Mouse (Mus musculus): ENCODE measurements around the gene Pabpn1. TPM values are rescaled to one million over a fixed set of nuclear protein-coding genes. Genes with fewer than 3 reads are reported as not detected.

The Pabpn1 gene
- polyA plus RNA-seq, 1 experiment from 2014 or later: 168 TPM

DNA sequence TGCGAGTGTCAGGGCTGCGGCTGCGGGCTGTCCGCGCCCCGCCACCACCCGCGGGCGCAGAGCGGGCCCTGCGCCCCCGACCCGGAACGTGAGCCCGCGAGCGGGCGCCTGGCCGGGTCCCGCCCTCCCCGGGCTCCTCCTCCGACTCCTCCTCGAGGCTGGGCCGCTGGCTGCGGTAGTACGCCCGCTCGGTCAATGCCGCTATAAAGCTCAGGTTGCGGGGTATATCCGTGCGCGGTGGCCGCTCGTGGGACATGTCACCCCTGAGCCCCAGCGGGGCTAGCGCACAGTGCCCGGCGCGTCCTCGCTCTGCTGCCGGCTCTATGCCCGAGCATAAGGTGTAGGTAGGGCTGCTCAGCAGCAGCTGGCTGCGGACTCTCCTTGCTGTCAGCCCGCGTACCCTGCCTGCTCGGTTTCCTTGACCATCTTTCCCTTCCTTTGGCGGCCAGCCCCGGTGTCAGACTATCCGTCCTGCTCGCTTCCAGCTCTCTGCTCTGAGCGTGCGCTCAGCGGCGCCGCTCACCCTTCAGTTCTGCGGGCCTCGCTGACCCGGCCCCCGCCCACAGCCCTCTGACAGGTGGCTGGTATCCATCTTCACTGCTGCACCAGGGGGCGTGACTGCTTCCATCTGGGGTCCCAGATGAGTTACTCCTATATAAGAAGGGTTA is 15.1 kb upstream of the Pabpn1 start, which contains the start of gene Ppp1r3e:
Ppp1r3e (minus strand) TSS at position 503 of the 668 bp plus-strand sequence.
- Histone ChIP-seq H3K4me1 (replicated peaks; ENCODE audit: control insufficient read depth, insufficient read depth, low read length) (no peaks in the 10 kb centered on the region; the same call in 1 of the 2 replicates), H3K27ac (ENCODE audit: low read depth, low read length) (peak within 1 kb of the TSS; percentile 74), H3K4me2 (replicated peaks; ENCODE audit: low read depth, low read length) (peak within 1 kb of the TSS; percentile 99), H3K27me3 (ENCODE audit: control insufficient read depth, insufficient read depth, low read length) (no peaks in the 10 kb centered on the region), H3K4me3 (ENCODE audit: low read depth, low read length) (peak within 1 kb of the TSS; percentile 67), H3K36me3 (ENCODE audit: control insufficient read depth, insufficient read depth, low read length) (no peaks in the 10 kb centered on the region), H3K9me3 (ENCODE audit: control insufficient read depth, low read length) (no peaks in the 10 kb centered on the region), H3K9ac (ENCODE audit: low read depth, low read length) (peak within 1 kb of the TSS; percentile 84)
- ATAC-seq (ENCODE audit: low FRiP score): peak; percentile 77
- peak; percentile 73 for DNase-seq (ENCODE audit: low spot score)
- WGBS: under 1% methylated on average over 49 of the region's 61 CpGs

DNA sequence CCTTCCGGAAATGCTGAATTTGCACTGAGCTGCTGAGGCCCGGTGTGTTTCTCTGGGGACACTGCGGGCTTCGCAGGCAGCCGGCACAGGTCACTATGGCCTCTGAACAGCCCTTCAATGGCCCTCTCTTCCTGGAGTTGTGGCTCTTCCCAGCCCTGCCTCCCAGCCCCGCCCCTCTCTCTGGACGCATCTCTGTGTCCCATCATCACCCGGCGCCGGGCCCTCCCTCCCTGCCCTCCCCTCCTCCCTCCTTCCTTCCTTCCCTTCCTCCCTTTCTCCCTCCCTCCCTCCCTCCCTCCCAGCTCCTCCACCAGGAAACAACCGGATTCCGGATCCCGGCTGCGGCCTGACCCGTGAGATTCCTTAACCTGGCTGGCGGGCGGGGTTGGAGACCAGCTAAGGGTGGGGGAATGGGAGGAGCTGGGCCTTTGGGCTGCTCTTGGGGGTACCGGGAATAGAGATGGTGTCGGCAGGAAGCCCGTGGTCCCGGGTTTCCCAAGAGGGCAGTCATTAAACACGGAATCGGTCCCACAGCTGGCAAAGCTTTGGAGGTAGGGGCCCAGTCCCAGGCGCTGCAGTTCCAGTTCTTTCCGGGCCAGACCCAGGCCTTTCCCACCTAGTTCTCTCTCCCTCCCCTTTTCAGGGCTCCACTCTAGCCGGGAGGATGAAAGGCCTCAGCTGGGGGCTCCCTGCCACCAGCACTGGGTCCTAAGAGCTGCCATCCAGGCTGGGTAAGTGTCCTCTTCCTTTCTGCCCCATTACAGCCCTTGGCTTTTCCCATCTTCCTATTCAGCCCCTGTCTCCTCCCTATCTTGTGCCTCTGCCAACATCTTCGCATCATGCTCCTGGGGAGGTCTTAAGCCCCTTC is 8.9 kb upstream of the Pabpn1 start, which contains the start of the genes Bcl2l2 and Gm20521:
Bcl2l2 (plus strand) TSS at position 224 of the 868 bp plus-strand sequence.
Gm20521 (plus strand) TSS at position 288 of the 868 bp plus-strand sequence.
- H3K27me3 ChIP-seq (ENCODE audit: control insufficient read depth, insufficient read depth, low read length): no peaks in the 10 kb centered on the region
- peak within 1 kb of the TSS; percentile 58 for H3K4me3 ChIP-seq (ENCODE audit: low read depth, low read length)
- H3K4me1 ChIP-seq (replicated peaks; ENCODE audit: control insufficient read depth, insufficient read depth, low read length): 0 out of 2 replicates have a peak, but pooled peaks cover 4% of the 10 kb centered on the region
- DNase-seq (ENCODE audit: low spot score) (peak; percentile 91), ATAC-seq (ENCODE audit: low FRiP score) (peak; percentile 91)
- peak within 1 kb of the TSS; percentile 89 for H3K27ac ChIP-seq (ENCODE audit: low read depth, low read length)
- H3K9ac ChIP-seq (ENCODE audit: low read depth, low read length): peak within 1 kb of the TSS; percentile 74
- under 1% methylated on average over 26 of the region's 27 CpGs for WGBS
- H3K36me3 ChIP-seq (ENCODE audit: control insufficient read depth, insufficient read depth, low read length): no peaks in the 10 kb centered on the region
- peak within 1 kb of the TSS; percentile 59 for H3K4me2 ChIP-seq (replicated peaks; ENCODE audit: low read depth, low read length)
- H3K9me3 ChIP-seq (ENCODE audit: control insufficient read depth, low read length): no peaks in the 10 kb centered on the region

DNA sequence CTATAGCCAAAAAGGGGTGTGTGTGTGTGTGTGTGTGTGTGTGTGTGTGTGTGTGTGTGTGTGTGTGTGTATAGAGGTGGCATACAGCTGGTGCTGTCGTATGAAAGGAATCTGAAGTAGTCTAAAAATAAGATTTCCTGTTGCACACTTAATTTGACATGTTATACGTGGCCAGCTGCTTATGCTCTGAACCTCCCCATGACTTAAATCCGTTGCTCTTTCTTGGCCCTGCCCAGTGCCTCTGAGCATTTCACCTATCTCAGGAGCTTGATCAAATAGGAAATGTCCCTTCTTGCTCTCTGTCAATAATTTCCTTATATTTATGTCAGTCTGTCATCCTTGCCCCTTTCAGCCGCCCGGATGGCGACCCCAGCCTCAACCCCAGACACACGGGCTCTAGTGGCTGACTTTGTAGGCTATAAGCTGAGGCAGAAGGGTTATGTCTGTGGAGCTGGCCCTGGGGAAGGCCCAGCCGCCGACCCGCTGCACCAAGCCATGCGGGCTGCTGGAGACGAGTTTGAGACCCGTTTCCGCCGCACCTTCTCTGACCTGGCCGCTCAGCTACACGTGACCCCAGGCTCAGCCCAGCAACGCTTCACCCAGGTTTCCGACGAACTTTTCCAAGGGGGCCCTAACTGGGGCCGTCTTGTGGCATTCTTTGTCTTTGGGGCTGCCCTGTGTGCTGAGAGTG is 8.1 kb upstream of the Pabpn1 start:
- Histone ChIP-seq H3K4me2 (replicated peaks; ENCODE audit: low read depth, low read length) (peak overlapping the region; percentile 59), H3K27me3 (ENCODE audit: control insufficient read depth, insufficient read depth, low read length) (no peaks in the 10 kb centered on the region), H3K36me3 (ENCODE audit: control insufficient read depth, insufficient read depth, low read length) (no peaks in the 10 kb centered on the region), H3K9me3 (ENCODE audit: control insufficient read depth, low read length) (no peaks in the 10 kb centered on the region), H3K4me3 (ENCODE audit: low read depth, low read length) (peak overlapping the region; percentile 58), H3K27ac (ENCODE audit: low read depth, low read length) (peak overlapping the region; percentile 89), H3K9ac (ENCODE audit: low read depth, low read length) (peak overlapping the region; percentile 74), H3K4me1 (replicated peaks; ENCODE audit: control insufficient read depth, insufficient read depth, low read length) (0 out of 2 replicates have a peak, but pooled peaks cover 4% of the 10 kb centered on the region)
- WGBS: 27% methylated on average over 21 of the region's 21 CpGs
- ATAC-seq (ENCODE audit: low FRiP score) (peak; percentile 23), DNase-seq (ENCODE audit: low spot score) (no peak)

DNA sequence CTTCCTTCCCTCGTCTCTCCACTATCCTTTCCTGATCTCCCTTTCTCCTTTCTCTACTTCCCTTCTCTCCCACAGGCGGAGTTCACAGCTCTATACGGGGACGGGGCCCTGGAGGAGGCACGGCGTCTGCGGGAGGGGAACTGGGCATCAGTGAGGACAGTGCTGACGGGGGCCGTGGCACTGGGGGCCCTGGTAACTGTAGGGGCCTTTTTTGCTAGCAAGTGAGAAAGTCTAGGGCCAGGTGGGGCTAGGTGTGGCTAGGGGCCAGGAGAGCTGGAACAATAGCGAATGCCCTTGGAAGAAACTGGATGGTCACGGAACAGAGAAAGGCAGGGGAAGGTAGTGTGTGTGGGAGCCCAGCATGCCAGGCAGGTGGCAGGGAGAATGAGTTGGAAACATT is 7.0 kb upstream of the Pabpn1 start:
- Histone ChIP-seq H3K27ac (ENCODE audit: low read depth, low read length) (no peak overlapping the region), H3K4me3 (ENCODE audit: low read depth, low read length) (no peak overlapping the region), H3K4me1 (replicated peaks; ENCODE audit: control insufficient read depth, insufficient read depth, low read length) (0 out of 2 replicates have a peak, but pooled peaks cover 4% of the 10 kb centered on the region), H3K9me3 (ENCODE audit: control insufficient read depth, low read length) (no peaks in the 10 kb centered on the region), H3K9ac (ENCODE audit: low read depth, low read length) (no peak overlapping the region), H3K36me3 (ENCODE audit: control insufficient read depth, insufficient read depth, low read length) (no peaks in the 10 kb centered on the region), H3K27me3 (ENCODE audit: control insufficient read depth, insufficient read depth, low read length) (no peaks in the 10 kb centered on the region), H3K4me2 (replicated peaks; ENCODE audit: low read depth, low read length) (no peak overlapping the region)
- ATAC-seq (ENCODE audit: low FRiP score) (no peak), DNase-seq (ENCODE audit: low spot score) (no peak)
- 95% methylated on average over 11 of the region's 11 CpGs for WGBS

DNA sequence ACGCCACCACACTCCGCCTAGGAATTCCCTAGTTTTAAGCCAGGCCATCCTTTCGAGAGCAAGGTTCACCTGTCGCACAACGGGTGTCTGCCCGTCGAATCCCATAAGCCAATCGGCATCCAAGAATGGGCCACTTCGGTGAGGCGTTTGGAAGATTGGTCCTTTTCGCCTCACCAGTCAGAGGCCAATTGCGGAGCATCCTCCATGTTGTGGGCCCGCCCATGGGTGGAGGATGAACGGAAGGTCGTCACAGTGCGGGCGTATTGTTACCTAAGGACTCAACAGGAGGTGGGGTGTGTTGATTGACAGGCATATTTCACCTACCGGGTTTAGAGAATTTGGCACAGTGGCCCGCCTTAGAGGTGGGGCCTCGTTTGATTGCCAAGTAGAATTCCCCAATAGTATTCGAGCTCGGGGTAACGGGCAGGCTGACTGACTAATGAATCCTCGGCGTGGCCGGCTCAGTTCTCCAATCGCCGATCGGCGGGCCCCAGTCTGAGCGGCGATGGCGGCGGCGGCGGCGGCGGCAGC is 1.4 kb downstream of the Pabpn1 start:
- peak; percentile 96 for DNase-seq (ENCODE audit: low spot score)
- Histone ChIP-seq H3K9me3 (ENCODE audit: control insufficient read depth, low read length) (no peaks in the 10 kb centered on the region), H3K36me3 (ENCODE audit: control insufficient read depth, insufficient read depth, low read length) (0 out of 2 replicates have a peak, but pooled peaks cover 3% of the 10 kb centered on the region), H3K4me3 (ENCODE audit: low read depth, low read length) (peak overlapping the region; percentile 98), H3K27ac (ENCODE audit: low read depth, low read length) (peak overlapping the region; percentile 95), H3K9ac (ENCODE audit: low read depth, low read length) (peak overlapping the region; percentile 99), H3K4me1 (replicated peaks; ENCODE audit: control insufficient read depth, insufficient read depth, low read length) (no peaks in the 10 kb centered on the region; the same call in 1 of the 2 replicates), H3K27me3 (ENCODE audit: control insufficient read depth, insufficient read depth, low read length) (no peaks in the 10 kb centered on the region), H3K4me2 (replicated peaks; ENCODE audit: low read depth, low read length) (peak overlapping the region; percentile 35)
- ATAC-seq (ENCODE audit: low FRiP score): peak; percentile 99
- under 1% methylated on average over 38 of the region's 38 CpGs for WGBS

DNA sequence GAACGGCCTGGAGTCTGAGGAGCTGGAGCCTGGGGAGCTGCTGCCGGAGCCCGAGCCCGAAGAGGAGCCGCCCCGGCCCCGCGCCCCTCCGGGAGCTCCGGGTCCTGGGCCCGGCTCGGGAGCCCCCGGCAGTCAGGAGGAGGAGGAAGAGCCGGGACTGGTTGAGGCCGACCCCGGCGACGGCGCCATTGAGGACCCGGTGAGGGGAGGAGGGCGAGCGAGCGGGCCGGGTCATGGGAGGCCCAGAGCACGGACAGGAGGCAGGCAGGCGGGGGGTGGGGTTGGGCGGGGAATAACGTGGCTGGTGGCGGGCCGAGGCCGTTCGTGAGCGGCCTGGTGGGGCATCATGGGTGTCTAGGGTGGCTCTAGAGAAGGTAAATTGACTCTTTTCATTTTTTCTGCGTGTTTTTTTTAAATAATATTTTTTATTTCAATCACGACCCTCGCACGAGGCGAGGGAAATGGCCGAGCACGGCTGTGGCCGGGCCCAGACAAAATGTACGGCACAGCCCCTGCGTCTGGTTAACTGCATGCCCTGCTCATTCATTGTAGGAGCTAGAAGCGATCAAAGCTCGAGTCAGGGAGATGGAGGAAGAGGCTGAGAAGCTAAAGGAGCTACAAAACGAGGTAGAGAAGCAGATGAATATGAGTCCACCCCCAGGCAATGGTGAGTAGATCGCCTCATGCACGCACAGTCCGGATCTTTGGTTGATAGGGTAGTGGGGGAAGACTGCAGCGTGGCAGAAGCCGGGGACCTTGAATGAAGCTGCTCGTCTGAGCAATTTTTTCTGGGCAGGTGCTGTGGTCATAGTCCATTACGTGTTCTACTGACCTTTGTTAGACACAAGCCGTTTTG is 2.2 kb downstream of the Pabpn1 start:
- no peaks in the 10 kb centered on the region; the same call in 1 of the 2 replicates for H3K4me1 ChIP-seq (replicated peaks; ENCODE audit: control insufficient read depth, insufficient read depth, low read length)
- DNase-seq (ENCODE audit: low spot score) (peak; percentile 66), ATAC-seq (ENCODE audit: low FRiP score) (peak; percentile 69)
- H3K27me3 ChIP-seq (ENCODE audit: control insufficient read depth, insufficient read depth, low read length): no peaks in the 10 kb centered on the region
- peak overlapping the region; percentile 98 for H3K4me3 ChIP-seq (ENCODE audit: low read depth, low read length)
- peak overlapping the region; percentile 99 for H3K9ac ChIP-seq (ENCODE audit: low read depth, low read length)
- peak overlapping the region; percentile 69 for H3K4me2 ChIP-seq (replicated peaks; ENCODE audit: low read depth, low read length)
- WGBS: under 1% methylated on average over 39 of the region's 54 CpGs
- H3K27ac ChIP-seq (ENCODE audit: low read depth, low read length): peak overlapping the region; percentile 95
- 0 out of 2 replicates have a peak, but pooled peaks cover 3% of the 10 kb centered on the region for H3K36me3 ChIP-seq (ENCODE audit: control insufficient read depth, insufficient read depth, low read length)
- H3K9me3 ChIP-seq (ENCODE audit: control insufficient read depth, low read length): no peaks in the 10 kb centered on the region

DNA sequence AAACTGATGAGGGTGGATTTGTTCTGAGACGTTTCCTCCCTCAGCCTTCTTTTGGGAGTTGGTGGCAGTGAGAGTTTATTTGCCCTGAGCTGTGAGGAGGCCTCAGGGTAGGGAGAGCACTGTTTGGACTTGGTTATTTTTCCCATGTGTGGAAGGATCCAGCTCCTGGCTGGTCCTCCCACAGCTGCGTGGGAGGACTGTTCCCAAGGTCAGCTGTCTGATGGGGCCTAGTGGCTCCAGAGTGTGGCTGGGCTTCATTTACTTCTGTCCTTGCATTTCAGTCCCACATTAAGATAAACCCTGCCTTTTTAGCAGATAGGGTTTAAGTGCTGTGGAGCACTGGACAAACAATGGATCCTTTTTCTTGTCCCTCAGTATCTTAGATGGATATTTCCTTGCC is 5.1 kb downstream of the Pabpn1 start:
- H3K4me2 ChIP-seq (replicated peaks; ENCODE audit: low read depth, low read length): no peak overlapping the region
- no peak overlapping the region for H3K9ac ChIP-seq (ENCODE audit: low read depth, low read length)
- 0 out of 2 replicates have a peak, but pooled peaks cover 3% of the 10 kb centered on the region for H3K36me3 ChIP-seq (ENCODE audit: control insufficient read depth, insufficient read depth, low read length)
- no peak overlapping the region for H3K27ac ChIP-seq (ENCODE audit: low read depth, low read length)
- H3K4me1 ChIP-seq (replicated peaks; ENCODE audit: control insufficient read depth, insufficient read depth, low read length): no peaks in the 10 kb centered on the region; the same call in 1 of the 2 replicates
- ATAC-seq (ENCODE audit: low FRiP score) (no peak), DNase-seq (ENCODE audit: low spot score) (no peak)
- no peaks in the 10 kb centered on the region for H3K9me3 ChIP-seq (ENCODE audit: control insufficient read depth, low read length)
- H3K27me3 ChIP-seq (ENCODE audit: control insufficient read depth, insufficient read depth, low read length): no peaks in the 10 kb centered on the region
- WGBS: 72% methylated on average over 2 of the region's 2 CpGs
- no peak overlapping the region for H3K4me3 ChIP-seq (ENCODE audit: low read depth, low read length)

All from hindbrain, embryonic 11.5 days (tissue).